Mouse (Mus musculus) granulocyte monocyte progenitor cell, adult 5-6 weeks (primary cell): Measurements from ENCODE around the gene Egfl7. TPM values are rescaled to one million over a fixed set of nuclear protein-coding genes. Genes with fewer than 3 reads are reported as not detected.
A peak's percentile ranks its signal among the peaks of the same experiment; 100 is the strongest.

Source experiments
- ATAC-seq: replicated peaks from 2 replicates; pipeline ENCODE4 v1.8.0; 2016; ENCODE audit warnings: mild to moderate bottlenecking, moderate TSS enrichment, inconsistent platforms; ENCODE audit not compliant: poor library complexity, severe bottlenecking
- total RNA-seq, 2 experiments: library from RNA; stranded (forward) in 1 of 2; stranded (reverse) in 1 of 2; fragments of 200-712, 200-1000 nt in 1 of 2; fragments of >200 nt in 1 of 2; fragmentation: Nextera tagmentation in 1 of 2; gene quantifications; 2 replicates each; pipeline ENCODE4 v1.2.3; 2014 to 2017

Gene Egfl7
- total RNA-seq, 2 experiments from 2014 or later = 20.4 to 22.7 TPM

GRCm38 (mm10) chr2:26561351-26562016, 18.3 kb upstream of the Egfl7 start:
- peak; percentile 70 for ATAC-seq

GRCm38 (mm10) chr2:26566221-26566620, 13.6 kb upstream of the Egfl7 start:
- ATAC-seq = peak; percentile 91

- ATAC-seq = peak; percentile 43
Observed at GRCm38 (mm10) chr2:26570034-26570433, 9.8 kb upstream of the Egfl7 start.

- peak; percentile 24; the same call in 1 of the 2 replicates for ATAC-seq
Observed at GRCm38 (mm10) chr2:26571400-26571799, 8.4 kb upstream of the Egfl7 start.

GRCm38 (mm10) chr2:26571826-26572225, 8.0 kb upstream of the Egfl7 start:
- ATAC-seq = 0 out of 2 replicates have a peak, but pooled peaks have one; percentile 8

- ATAC-seq = peak; percentile 17; the same call in 1 of the 2 replicates
Observed at GRCm38 (mm10) chr2:26573396-26573795, 6.4 kb upstream of the Egfl7 start.

DNA sequence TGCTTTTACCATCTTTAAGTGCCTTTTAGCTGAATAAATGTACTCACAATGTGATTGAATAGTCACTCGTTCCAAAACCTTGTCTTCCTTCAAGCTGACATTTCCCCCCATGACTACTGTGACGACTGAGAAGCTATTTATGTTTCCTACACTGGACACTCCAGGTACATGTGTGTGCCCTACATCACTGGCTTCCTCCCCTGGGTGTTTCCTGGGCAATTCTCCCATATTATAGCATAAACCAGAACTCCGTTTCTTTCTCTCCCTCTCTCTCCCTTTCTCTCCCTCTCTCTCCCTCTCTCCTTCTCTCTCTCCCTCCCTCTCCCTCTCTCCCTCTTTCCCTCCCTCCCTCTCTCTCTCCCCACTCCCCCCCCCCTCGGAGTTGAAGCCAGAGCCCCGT, 6.0 kb upstream of the Egfl7 start:
- ATAC-seq = no peak

GRCm38 (mm10) chr2:26574862-26575261, 5.0 kb upstream of the Egfl7 start:
- no peak for ATAC-seq

- ATAC-seq = no peak
Observed at GRCm38 (mm10) chr2:26575378-26575777, 4.4 kb upstream of the Egfl7 start.

DNA sequence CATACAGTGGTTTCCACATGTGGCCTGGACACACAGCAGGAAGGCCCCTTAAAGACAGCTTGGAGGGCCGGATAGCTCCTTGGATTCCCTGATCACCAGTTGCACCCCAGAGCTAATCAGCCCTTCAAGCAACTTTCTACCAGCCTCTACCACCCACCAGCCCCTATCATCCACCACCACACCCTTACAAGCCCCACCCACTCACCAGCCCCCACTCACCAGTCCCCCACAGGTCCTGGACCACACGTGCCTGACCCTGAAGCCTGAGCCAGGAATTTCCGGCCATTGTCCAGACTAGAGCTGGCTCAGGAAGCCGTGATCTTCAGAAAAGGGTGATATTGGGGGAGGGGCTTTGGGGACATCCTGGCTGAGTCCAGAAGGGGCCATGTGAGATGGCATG, 3.9 kb upstream of the Egfl7 start:
- ATAC-seq = no peak

DNA sequence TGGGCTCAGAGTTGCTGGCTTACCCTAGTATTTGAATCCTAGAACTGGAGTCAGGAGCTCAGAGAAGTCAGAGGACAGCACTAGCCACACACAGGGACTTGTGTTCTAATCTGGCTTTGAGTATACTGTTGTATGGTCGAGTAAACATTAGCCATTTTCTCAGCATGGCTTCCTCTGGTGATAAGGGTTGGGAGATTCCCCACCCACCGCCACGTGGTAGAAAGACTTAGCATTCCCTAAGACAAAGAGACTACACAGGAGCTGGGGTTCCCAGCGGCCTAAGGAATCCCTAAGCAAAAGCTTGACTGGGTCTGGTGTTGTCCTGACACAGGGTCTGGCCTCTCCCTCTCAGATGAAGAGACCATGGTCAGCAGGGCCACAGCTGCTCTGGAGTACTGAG, 3.4 kb upstream of the Egfl7 start:
- ATAC-seq = no peak

GRCm38 (mm10) chr2:26578369-26578768, 1.4 kb upstream of the Egfl7 start:
- ATAC-seq = peak; percentile 84

DNA sequence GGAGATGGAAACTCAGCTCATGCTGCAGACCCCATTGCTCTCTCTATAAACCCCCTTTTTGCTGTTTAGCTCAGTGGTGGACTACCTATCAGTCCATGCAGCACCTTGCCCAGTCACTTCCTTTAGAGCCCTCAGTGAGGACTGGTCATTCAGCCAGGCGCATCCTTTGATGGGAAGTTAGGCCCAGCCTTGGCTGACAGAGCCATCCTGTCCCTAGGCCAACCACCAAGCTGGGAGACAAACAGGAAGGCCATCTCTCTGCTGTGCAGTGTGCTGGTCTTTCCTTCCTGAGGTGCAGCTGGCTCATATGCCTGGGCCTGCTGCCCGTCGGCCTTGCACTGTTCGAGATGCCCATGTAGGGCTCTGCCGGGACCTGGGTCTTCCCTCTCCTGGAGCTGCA, 937 bp downstream of the Egfl7 start:
- ATAC-seq = no peak

GRCm38 (mm10) chr2:26582203-26582602, 2.4 kb downstream of the Egfl7 start:
- no peak for ATAC-seq

GRCm38 (mm10) chr2:26582741-26583140, 2.9 kb downstream of the Egfl7 start:
- no peak for ATAC-seq

DNA sequence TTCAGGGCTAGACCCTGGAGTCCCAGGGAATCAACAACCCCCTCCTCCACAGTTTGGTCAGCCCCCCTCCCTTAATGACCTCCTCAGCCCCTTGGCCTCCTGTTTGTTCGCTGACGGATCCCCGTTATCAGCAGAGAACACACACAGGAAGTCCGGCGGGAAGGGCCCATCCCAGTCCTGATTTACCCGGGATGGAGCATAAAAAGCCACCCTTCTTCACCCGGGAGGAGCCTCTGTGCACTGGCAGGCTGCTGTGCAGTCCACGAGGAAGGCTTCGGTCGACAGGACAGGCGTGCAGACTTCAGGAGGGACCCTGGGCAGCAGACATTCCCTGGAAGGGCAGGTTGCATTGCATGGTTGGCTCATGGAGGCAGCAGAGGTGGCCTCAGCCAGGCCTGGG, 3.8 kb downstream of the Egfl7 start:
- ATAC-seq = no peak

- no peak for ATAC-seq
Observed at GRCm38 (mm10) chr2:26585713-26586112, 5.9 kb downstream of the Egfl7 start.

GRCm38 (mm10) chr2:26586294-26587043, 6.7 kb downstream of the Egfl7 start, which contains the start of gene Gm20532:
Gm20532 (plus strand) TSS chr2:26586639.
- peak; percentile 34 for ATAC-seq

- ATAC-seq = peak; percentile 65
Observed at GRCm38 (mm10) chr2:26587044-26587405, 7.2 kb downstream of the Egfl7 start.

DNA sequence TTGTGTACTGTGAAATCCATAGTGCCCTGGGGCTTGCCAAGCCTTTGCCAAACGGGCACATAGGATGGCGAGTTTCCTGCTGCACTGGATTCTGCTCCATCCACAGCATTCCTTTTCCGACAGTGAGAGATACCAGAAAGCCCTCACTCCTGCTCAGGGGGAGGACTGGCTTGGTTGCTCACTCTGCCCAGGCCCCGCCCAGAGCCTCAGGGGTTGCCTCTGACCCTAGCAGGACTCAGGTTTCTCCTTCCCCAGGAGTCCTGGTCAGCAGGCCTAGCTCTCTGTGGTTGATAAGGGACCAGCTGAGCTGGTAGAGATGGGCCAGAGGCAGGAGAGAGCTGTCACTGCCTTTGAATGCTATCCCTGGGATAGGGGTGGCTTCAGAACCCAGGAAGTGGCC, 8.8 kb downstream of the Egfl7 start:
- no peak for ATAC-seq

DNA sequence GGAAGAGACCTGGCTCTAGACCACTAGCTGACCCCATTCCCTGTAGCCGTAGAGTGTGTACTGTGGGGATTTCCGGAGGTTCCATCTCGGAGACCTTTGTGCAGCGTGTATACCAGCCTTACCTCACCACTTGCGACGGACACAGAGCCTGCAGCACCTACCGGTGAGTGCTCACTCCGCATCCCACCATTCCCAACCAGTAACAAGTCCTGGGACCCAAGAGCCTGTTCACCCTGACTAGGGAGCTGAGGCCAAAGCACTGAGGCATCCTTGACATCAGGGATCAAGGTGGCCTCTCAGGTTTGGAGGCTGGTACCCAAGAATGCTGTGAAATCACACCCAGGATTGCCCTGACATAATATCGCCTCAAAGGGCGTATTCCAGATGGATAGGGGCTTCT, 9.5 kb downstream of the Egfl7 start:
- ATAC-seq = no peak

- no peak for ATAC-seq
Observed at GRCm38 (mm10) chr2:26590282-26590681, 10.5 kb downstream of the Egfl7 start.
